Mouse (Mus musculus): Measurements from ENCODE around the gene Fam162b. TPM values are rescaled to one million over a fixed set of nuclear protein-coding genes. Genes with fewer than 3 reads are reported as not detected.

Fam162b gene
- polyA plus RNA-seq, 1 experiment: not detected

DNA sequence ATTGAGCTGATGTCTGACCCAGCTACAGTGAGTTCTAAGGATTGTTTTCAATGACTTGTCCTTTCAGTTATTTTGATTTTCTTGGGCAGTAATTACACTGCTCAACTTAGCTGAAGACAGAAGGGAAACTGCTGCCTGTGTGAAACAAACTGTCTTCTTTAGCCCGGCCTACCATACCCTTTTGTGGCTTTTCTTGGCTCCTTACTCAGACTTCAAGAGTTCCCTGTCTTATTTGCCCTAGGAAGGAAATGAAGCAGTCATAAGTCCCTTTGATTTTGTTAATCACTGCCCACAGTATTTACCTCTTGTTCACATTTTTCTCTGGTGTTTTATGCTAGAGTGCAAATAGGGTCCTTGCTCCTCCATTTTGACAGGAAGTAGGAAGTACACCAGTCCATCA, 5.9 kb downstream of the Fam162b start:
- no peaks in the 10 kb centered on the region for H3K36me3 ChIP-seq (ENCODE audit: control insufficient read depth, insufficient read depth, low read length)
- DNase-seq: peak; percentile 13
- no peaks in the 10 kb centered on the region for H3K27me3 ChIP-seq (replicated peaks; ENCODE audit: control insufficient read depth, insufficient read depth, low read length)
- H3K27ac ChIP-seq (ENCODE audit: insufficient read depth, low read depth, low read length): no peak overlapping the region
- TF ChIP-seq CTCF (conservative IDR thresholded peaks at IDR 0.05; ENCODE audit: insufficient read depth, insufficient read length, low read depth, low read length) (no peak), POLR2A (IDR thresholded peaks at IDR 0.05; ENCODE audit: low read depth, low read length) (no peak)
- WGBS: 46% methylated on average over 1 of the region's 1 CpGs
- H3K4me1 ChIP-seq (ENCODE audit: control insufficient read depth, insufficient read depth, low read length): no peaks in the 10 kb centered on the region
- no peak overlapping the region for H3K4me3 ChIP-seq (ENCODE audit: insufficient read depth, low read depth, low read length)

DNA sequence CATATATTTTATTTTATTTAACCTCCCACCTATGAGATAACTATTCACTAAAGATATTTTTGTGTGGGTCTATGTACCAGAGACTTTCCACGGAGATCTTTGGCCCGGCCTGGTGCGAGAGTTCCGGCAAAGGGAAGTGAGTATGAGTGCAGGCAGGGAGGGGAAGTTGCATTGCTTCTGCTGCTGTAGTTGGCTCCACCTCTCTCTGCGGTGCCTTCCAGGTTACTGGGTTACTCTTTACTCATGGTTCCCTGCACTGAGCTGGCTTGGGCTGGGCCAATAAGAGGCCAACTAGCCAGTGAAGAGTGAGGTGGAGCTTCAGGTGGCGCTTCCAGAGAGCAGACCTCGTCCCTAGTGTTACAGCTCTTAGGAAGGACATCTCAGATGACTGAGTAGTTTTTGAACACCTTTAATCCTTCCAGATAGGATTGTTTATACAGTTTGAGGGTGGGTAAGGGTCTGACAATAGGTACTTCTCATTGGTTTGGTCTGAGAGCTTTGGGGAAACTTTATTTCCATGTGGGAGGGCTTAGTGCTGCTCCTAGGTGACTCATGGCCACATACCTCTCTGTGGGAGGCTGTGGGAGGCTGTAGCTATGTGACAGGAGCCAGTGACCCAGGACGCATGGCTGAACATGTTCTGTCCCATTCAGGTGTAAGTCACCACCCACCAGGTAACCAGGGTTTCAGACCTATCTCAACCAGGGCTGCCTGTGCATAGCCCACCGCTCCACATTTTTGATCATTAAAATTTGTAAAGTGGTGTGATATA, 18.9 kb downstream of the Fam162b start:
- WGBS: 66% methylated on average over 9 of the region's 9 CpGs
- no peak for TF ChIP-seq POLR2A (IDR thresholded peaks at IDR 0.05; ENCODE audit: low read depth, low read length)
- TF ChIP-seq CTCF (conservative IDR thresholded peaks at IDR 0.05; ENCODE audit: insufficient read depth, insufficient read length, low read depth, low read length): no peak
- H3K36me3 ChIP-seq (ENCODE audit: control insufficient read depth, insufficient read depth, low read length): no peaks in the 10 kb centered on the region

GRCm38 (mm10) chr10:51556005-51556404, 34.3 kb downstream of the Fam162b start:
- no peaks in the 10 kb centered on the region for H3K27me3 ChIP-seq (replicated peaks; ENCODE audit: control insufficient read depth, insufficient read depth, low read length)
- TF ChIP-seq CTCF (conservative IDR thresholded peaks at IDR 0.05; ENCODE audit: insufficient read depth, insufficient read length, low read depth, low read length) (no peak), POLR2A (IDR thresholded peaks at IDR 0.05; ENCODE audit: low read depth, low read length) (no peak)
- no peak overlapping the region for H3K27ac ChIP-seq (ENCODE audit: insufficient read depth, low read depth, low read length)
- H3K4me1 ChIP-seq (ENCODE audit: control insufficient read depth, insufficient read depth, low read length): no peaks in the 10 kb centered on the region
- no peak for DNase-seq
- H3K4me3 ChIP-seq (ENCODE audit: insufficient read depth, low read depth, low read length): no peak overlapping the region
- H3K36me3 ChIP-seq (ENCODE audit: control insufficient read depth, insufficient read depth, low read length): no peaks in the 10 kb centered on the region
- 81% methylated on average over 1 of the region's 1 CpGs for WGBS

More for the DNA sequence above, 18.9 kb downstream of the Fam162b start:
- Histone ChIP-seq H3K4me1 (ENCODE audit: control insufficient read depth, insufficient read depth, low read length) (no peaks in the 10 kb centered on the region), H3K4me3 (ENCODE audit: insufficient read depth, low read depth, low read length) (no peak overlapping the region), H3K27ac (ENCODE audit: insufficient read depth, low read depth, low read length) (no peak overlapping the region), H3K27me3 (replicated peaks; ENCODE audit: control insufficient read depth, insufficient read depth, low read length) (no peaks in the 10 kb centered on the region)
- no peak for DNase-seq

DNA sequence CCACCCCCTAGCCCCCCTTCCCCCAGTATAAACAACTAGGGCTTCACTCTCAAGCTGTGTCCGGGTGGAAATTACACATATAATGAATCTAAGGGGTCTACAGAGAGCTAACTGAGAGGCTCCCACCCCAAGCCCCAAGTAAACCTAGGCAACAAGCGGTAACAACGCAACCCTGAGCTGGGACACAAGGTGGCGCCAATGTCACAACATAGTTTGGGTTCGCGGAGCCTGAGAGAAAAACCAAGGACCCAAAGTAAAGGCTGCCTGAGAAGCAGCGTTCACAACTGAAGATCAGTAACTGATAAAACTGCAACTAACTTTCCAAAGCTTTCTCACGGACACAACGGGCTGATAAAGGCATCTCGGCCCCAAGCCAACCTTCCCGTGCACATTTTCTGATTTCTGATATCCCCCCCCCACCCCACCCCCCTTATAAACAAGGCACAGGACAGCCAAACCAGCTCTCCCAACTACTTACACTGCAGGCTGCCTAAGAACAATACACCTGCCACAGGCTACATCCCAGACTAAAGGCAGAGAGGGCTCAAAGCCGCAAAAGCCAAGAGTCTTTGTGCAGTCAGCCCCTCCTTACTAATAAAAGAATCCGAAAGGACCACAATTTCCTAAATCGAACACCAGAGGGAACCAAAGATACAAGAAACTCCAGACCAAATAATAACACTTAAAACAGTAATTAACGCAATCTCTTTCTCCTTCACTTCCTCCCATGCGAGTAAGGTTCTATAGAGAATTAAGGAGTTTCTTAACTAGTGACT, 36.8 kb downstream of the Fam162b start:
- H3K36me3 ChIP-seq (ENCODE audit: control insufficient read depth, insufficient read depth, low read length): no peaks in the 10 kb centered on the region
- under 1% methylated on average over 16 of the region's 16 CpGs for WGBS
- DNase-seq: peak; percentile 78
- H3K4me1 ChIP-seq (ENCODE audit: control insufficient read depth, insufficient read depth, low read length): no peaks in the 10 kb centered on the region
- peak overlapping the region; percentile 40; the same call in 1 of the 2 replicates for H3K4me3 ChIP-seq (ENCODE audit: insufficient read depth, low read depth, low read length)
- no peak overlapping the region for H3K27ac ChIP-seq (ENCODE audit: insufficient read depth, low read depth, low read length)
- TF ChIP-seq POLR2A (IDR thresholded peaks at IDR 0.05; ENCODE audit: low read depth, low read length) (no peak), CTCF (conservative IDR thresholded peaks at IDR 0.05; ENCODE audit: insufficient read depth, insufficient read length, low read depth, low read length) (peak; percentile 86)
- H3K27me3 ChIP-seq (replicated peaks; ENCODE audit: control insufficient read depth, insufficient read depth, low read length): no peaks in the 10 kb centered on the region

Other genes starting within 250 kb of the Fam162b start
- gene Gm49339, start 109.9 kb downstream of the Fam162b start, polyA plus RNA-seq (2012; rRNA removed): 1.5 and 2.1 TPM in 2 replicates
- gene Lilr4b, start 109.9 kb downstream of the Fam162b start, polyA plus RNA-seq (2012; rRNA removed): 1.4 and 1.7 TPM in 2 replicates
- 1.0 and 1.4 TPM in 2 replicates for gene Lilrb4a, start 99.6 kb downstream of the Fam162b start, polyA plus RNA-seq (2012; rRNA removed)
- gene Gprc6a, start 40.9 kb upstream of the Fam162b start, polyA plus RNA-seq (2012; rRNA removed): not detected in 2 replicates
- not detected in 2 replicates for gene Rfx6, start 87.2 kb upstream of the Fam162b start, polyA plus RNA-seq (2012; rRNA removed)

Measured in kidney, adult 2 months (tissue).